Mouse (Mus musculus) neural tube, embryonic 11.5 days (tissue): ENCODE results near the gene Ank. TPM values are rescaled to one million over a fixed set of nuclear protein-coding genes. Genes with fewer than 3 reads are reported as not detected.

Experiments used
- ATAC-seq: fragments of 200-750 bp; cut with Nextera tagmentation; 2 replicates; pipeline ENCODE4 v1.8.0; 2017; ENCODE audit warnings: moderate number of reproducible peaks, mild to moderate bottlenecking, moderate TSS enrichment, moderate library complexity; ENCODE audit not compliant: insufficient read depth, low FRiP score, low TSS enrichment
- DNase-seq: peaks from one replicate; pipeline ENCODE4 v3.0.0-alpha.2; 2015; ENCODE audit warnings: low spot score
- H3K27ac ChIP-seq: fragments of 300-500 bp; sonication (generic); 2 replicates; pipeline ENCODE4 v1.5.1; 2014; ENCODE audit warnings: low read depth, mild to moderate bottlenecking, low read length
- H3K27me3 ChIP-seq: fragments of 300-500 bp; sonication (generic); 2 replicates; pipeline ENCODE4 v1.6.1; 2014; ENCODE audit warnings: mild to moderate bottlenecking, low read length, mixed read lengths; ENCODE audit not compliant: control insufficient read depth, insufficient read depth
- H3K36me3 ChIP-seq: fragments of 300-500 bp; sonication (generic); 2 replicates; pipeline ENCODE4 v1.6.1; 2014; ENCODE audit warnings: mild to moderate bottlenecking, low read length, moderate library complexity, mixed read lengths; ENCODE audit not compliant: control insufficient read depth, insufficient read depth
- H3K4me1 ChIP-seq: fragments of 300-500 bp; sonication (generic); 2 replicates; pipeline ENCODE4 v1.6.1; 2014; ENCODE audit warnings: low read length, mixed read lengths; ENCODE audit not compliant: control insufficient read depth, insufficient read depth
- H3K4me2 ChIP-seq: fragments of 300-500 bp; sonication (generic); 2 replicates; pipeline ENCODE4 v1.6.1; 2014; ENCODE audit warnings: low read depth, mild to moderate bottlenecking, moderate library complexity
- H3K4me3 ChIP-seq: fragments of 300-500 bp; sonication (generic); 2 replicates; pipeline ENCODE4 v1.5.1; 2014; ENCODE audit warnings: low read depth, low read length
- H3K9ac ChIP-seq: fragments of 300-500 bp; sonication (generic); 2 replicates; pipeline ENCODE4 v1.6.1; 2014; ENCODE audit warnings: mild to moderate bottlenecking, low read length
- H3K9me3 ChIP-seq: fragments of 300-500 bp; sonication (generic); 2 replicates; pipeline ENCODE4 v1.6.1; 2016; ENCODE audit warnings: low read length; ENCODE audit not compliant: control insufficient read depth
- WGBS: fragments of 180-500 bp; shearing (Covaris S2); extraction: QIAGEN DNeasy Blood & Tissue Kit; methylation state at CpG from one replicate; pipeline ENCODE4 v1.1.7; 2014; 5-methylcytosine and 5-hydroxymethylcytosine counted together
- polyA plus RNA-seq: library from polyadenylated mRNA; unstranded; fragments of >200 nt; fragmentation: Nextera tagmentation; extraction: Ambion mirVana; gene quantifications from 2 replicates; pipeline ENCODE4 v1.2.1, GENCODE M21; 2014

Gene Ank
- polyA plus RNA-seq, 1 experiment from 2014 or later: 12.9 TPM

- WGBS: 90% methylated on average over 10 of the region's 10 CpGs
- H3K9ac ChIP-seq: no peak overlapping the region
- H3K36me3 ChIP-seq: no peaks in the 10 kb centered on the region
Observed at GRCm38 (mm10) chr15:27565626-27566185, 99.2 kb downstream of the Ank start.

DNA sequence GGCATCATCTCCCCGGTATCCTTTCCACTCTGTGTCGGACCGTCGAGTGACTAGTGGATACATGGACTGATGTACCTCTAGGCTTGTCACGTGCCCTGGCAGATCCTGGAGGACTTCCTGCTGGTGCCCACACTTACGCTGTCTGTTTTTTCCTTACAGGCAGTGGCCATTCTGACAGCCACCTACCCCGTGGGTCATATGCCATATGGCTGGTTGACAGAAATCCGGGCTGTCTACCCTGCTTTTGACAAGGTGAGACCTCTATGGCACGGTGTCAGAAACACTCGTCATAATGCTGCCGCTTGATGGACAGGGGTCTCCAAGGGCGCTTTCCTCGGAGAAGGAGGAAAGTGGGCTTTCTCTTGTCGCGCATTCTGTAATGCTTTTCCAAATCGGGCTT is 100.9 kb downstream of the Ank start:
- no peaks in the 10 kb centered on the region for H3K9me3 ChIP-seq
- no peak overlapping the region for H3K4me2 ChIP-seq
- no peaks in the 10 kb centered on the region for H3K27me3 ChIP-seq
- H3K27ac ChIP-seq: no peak overlapping the region
- no peak for DNase-seq
- H3K4me1 ChIP-seq: no peaks in the 10 kb centered on the region
- H3K36me3 ChIP-seq: no peaks in the 10 kb centered on the region
- 95% methylated on average over 16 of the region's 16 CpGs for WGBS
- no peak overlapping the region for H3K4me3 ChIP-seq
- no peak for ATAC-seq
- no peak overlapping the region for H3K9ac ChIP-seq

More at GRCm38 (mm10) chr15:27565626-27566185, 99.2 kb downstream of the Ank start:
- Histone ChIP-seq H3K4me1 (no peaks in the 10 kb centered on the region), H3K9me3 (no peaks in the 10 kb centered on the region), H3K27ac (no peak overlapping the region), H3K27me3 (no peaks in the 10 kb centered on the region), H3K4me3 (no peak overlapping the region), H3K4me2 (no peak overlapping the region)
- no peak for ATAC-seq
- DNase-seq: no peak

GRCm38 (mm10) chr15:27568371-27568770 is 101.9 kb downstream of the Ank start:
- Histone ChIP-seq H3K4me3 (no peak overlapping the region), H3K9me3 (no peaks in the 10 kb centered on the region), H3K9ac (no peak overlapping the region), H3K4me2 (no peak overlapping the region), H3K36me3 (no peaks in the 10 kb centered on the region), H3K27ac (no peak overlapping the region), H3K27me3 (no peaks in the 10 kb centered on the region), H3K4me1 (no peaks in the 10 kb centered on the region)
- WGBS: 84% methylated on average over 6 of the region's 6 CpGs
- no peak for DNase-seq
- no peak for ATAC-seq

DNA sequence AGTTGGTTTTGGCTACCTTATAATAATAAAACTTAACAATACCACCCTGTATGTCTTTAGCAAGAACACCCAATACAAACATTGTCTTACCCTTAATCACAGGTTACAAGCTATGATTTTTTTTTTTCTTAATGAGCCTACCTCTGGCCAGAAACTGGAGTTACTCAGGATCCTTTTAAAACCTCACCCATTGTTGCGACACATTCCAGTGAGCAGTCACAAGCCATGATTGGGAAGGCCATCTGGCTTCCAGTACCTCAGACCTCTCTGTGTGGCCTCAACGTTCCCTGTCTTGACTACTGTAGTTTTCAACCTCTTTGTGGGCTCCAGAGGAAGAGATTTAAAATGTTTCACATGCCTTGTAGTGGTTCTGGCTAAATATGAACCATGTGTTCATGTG is 103.4 kb downstream of the Ank start:
- Histone ChIP-seq H3K4me2 (no peak overlapping the region), H3K36me3 (no peaks in the 10 kb centered on the region), H3K27ac (no peak overlapping the region), H3K4me3 (no peak overlapping the region), H3K4me1 (no peaks in the 10 kb centered on the region), H3K9ac (no peak overlapping the region), H3K27me3 (no peaks in the 10 kb centered on the region), H3K9me3 (no peaks in the 10 kb centered on the region)
- WGBS: 81% methylated on average over 2 of the region's 2 CpGs
- ATAC-seq (no peak), DNase-seq (no peak)

- no peaks in the 10 kb centered on the region for H3K9me3 ChIP-seq
- H3K27me3 ChIP-seq: no peaks in the 10 kb centered on the region
- H3K4me1 ChIP-seq: no peaks in the 10 kb centered on the region
- WGBS: 90% methylated on average over 4 of the region's 4 CpGs
- H3K9ac ChIP-seq: no peak overlapping the region
- no peak for DNase-seq
- H3K36me3 ChIP-seq: no peaks in the 10 kb centered on the region
- no peak overlapping the region for H3K27ac ChIP-seq
- no peak for ATAC-seq
- H3K4me2 ChIP-seq: no peak overlapping the region
- no peak overlapping the region for H3K4me3 ChIP-seq
Observed at GRCm38 (mm10) chr15:27570385-27570784, 103.9 kb downstream of the Ank start.

GRCm38 (mm10) chr15:27571179-27571578 is 104.7 kb downstream of the Ank start:
- Histone ChIP-seq H3K4me3 (no peak overlapping the region), H3K36me3 (no peaks in the 10 kb centered on the region), H3K4me2 (no peak overlapping the region), H3K9ac (no peak overlapping the region), H3K9me3 (no peaks in the 10 kb centered on the region), H3K4me1 (no peaks in the 10 kb centered on the region), H3K27me3 (no peaks in the 10 kb centered on the region), H3K27ac (no peak overlapping the region)
- ATAC-seq (no peak), DNase-seq (no peak)
- 88% methylated on average over 8 of the region's 8 CpGs for WGBS

DNA sequence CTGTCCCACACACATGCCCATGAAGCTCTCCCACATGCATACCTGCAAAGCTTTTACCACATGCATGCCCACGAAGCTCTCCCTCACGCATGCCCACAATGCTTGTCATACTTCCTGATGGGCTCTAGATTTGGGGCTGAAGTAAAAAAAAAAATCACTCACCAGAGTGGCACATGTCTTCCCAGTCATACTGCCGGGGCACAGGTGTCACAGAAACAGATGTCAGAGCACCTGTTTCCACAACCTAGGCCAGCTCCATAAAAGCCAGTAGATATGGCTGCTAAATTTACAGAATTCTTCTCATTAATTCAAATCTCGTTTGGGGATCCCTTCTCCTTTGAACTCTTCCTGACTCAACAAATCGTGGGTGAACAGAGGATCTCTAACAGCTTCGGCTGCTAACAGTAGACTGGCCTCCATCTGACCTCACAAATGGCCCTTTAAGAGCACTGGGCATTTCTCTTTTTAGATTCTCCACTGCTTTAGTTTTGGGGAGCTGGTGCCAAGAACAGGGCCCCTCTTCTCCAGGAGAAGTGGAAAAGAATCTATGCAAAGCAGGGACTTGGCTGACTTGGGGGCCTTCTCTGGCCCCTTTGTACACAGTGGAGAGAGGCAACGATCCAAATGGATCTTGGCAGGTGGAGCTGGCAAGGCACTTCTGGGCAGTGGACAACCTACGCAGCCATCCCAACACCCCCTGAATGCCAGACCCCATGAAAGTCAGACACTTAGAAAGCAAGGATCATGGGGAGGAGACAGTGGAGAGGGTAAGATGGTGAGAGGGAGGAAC is 108.7 kb downstream of the Ank start:
- no peak overlapping the region for H3K9ac ChIP-seq
- 88% methylated on average over 8 of the region's 8 CpGs for WGBS
- no peaks in the 10 kb centered on the region for H3K27me3 ChIP-seq
- H3K36me3 ChIP-seq: no peaks in the 10 kb centered on the region
- ATAC-seq (no peak), DNase-seq (no peak)
- H3K9me3 ChIP-seq: no peaks in the 10 kb centered on the region
- H3K27ac ChIP-seq: no peak overlapping the region
- no peaks in the 10 kb centered on the region for H3K4me1 ChIP-seq
- no peak overlapping the region for H3K4me3 ChIP-seq
- no peak overlapping the region for H3K4me2 ChIP-seq

DNA sequence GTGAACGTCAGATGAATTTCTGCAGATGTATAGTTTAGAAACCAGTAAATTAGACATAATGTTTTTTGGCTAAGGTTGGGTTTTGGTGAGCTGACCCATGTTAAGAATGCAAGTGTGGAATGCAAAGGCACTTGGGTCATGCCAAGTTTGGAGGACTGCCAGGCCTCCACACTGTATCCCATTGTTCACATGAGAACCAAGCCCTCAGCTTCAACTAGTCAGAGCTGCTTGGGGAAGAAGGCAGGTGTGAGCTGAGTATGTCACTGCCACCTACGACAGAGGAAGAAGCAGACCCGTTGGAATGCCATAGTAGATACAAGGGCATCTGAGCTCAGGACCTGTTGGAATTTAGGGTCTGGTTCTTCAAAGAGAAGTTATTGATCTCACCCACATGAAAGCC is 109.5 kb downstream of the Ank start:
- Histone ChIP-seq H3K27me3 (no peaks in the 10 kb centered on the region), H3K36me3 (no peaks in the 10 kb centered on the region), H3K4me1 (no peaks in the 10 kb centered on the region), H3K4me3 (no peak overlapping the region), H3K9me3 (no peaks in the 10 kb centered on the region), H3K4me2 (no peak overlapping the region), H3K9ac (no peak overlapping the region), H3K27ac (no peak overlapping the region)
- DNase-seq: no peak
- ATAC-seq: no peak
- 90% methylated on average over 3 of the region's 3 CpGs for WGBS

GRCm38 (mm10) chr15:27576886-27577285 is 110.4 kb downstream of the Ank start:
- no peak overlapping the region for H3K4me3 ChIP-seq
- H3K4me2 ChIP-seq: no peak overlapping the region
- H3K4me1 ChIP-seq: peaks cover 7% of the 10 kb centered on the region; the same call in 1 of the 2 replicates
- ATAC-seq (no peak), DNase-seq (no peak)
- H3K27me3 ChIP-seq: no peaks in the 10 kb centered on the region
- 86% methylated on average over 1 of the region's 1 CpGs for WGBS
- H3K27ac ChIP-seq: no peak overlapping the region
- H3K9ac ChIP-seq: no peak overlapping the region
- H3K36me3 ChIP-seq: no peaks in the 10 kb centered on the region
- no peaks in the 10 kb centered on the region for H3K9me3 ChIP-seq
